Mouse (Mus musculus): ENCODE data around the gene Slc6a11.

- peak; percentile 58 for TF ChIP-seq CTCF (IDR thresholded peaks at IDR 0.05; ENCODE audit: borderline replicate concordance, insufficient read depth, low read depth, low read length)
- no peak for TF ChIP-seq POLR2A (IDR thresholded peaks at IDR 0.05; ENCODE audit: borderline replicate concordance, insufficient read depth, low read length)
These were observed 93.4 kb downstream of the Slc6a11 start for GRCm38 (mm10) chr6:114224399-114224798.

Measured in cerebellum, adult 2 months (tissue).